Mouse (Mus musculus): Measurements from ENCODE around the gene Fahd1. TPM values are rescaled to one million over a fixed set of nuclear protein-coding genes. Genes with fewer than 3 reads are reported as not detected.

The Fahd1 gene
- 21.3 and 22.2 TPM in 2 replicates for polyA plus RNA-seq (2012; rRNA removed)

DNA sequence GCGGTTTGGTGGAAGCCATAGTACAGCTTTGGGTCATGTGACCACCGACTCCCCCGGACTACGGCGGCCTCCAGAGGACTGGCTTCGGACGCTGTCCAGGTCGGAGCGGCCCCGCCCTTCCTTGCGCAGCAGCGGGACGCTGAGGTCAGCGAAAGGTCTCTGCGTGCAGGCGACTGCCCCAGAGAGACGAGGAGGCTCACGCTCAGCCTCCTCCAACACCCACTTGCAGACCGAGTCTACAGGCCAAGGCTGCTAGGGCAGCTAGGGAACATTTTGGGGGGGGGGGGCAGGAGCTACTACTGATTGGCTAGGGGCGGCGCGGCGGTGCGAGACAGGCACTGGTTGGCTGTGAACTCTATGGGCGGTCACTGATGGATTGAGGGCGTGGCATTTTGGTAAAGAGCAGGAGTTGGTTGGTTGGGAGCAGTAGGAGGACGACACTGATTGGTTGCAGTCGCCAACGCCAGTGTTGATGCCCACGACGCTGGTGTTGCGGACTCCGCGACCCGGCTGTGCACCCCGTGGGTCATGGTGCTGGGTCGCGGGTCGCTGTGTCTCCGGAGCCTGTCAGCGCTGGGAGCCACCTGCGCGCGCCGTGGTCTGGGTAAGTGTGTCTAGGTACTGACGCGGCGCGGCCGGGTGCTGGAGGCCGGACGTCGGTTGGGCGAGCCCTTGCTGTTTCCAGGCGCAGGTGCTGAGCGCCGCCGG lies at the start of gene Fahd1:
Gene Fahd1 (minus strand): TSS at position 300 of the 708 bp plus-strand sequence.

DNA sequence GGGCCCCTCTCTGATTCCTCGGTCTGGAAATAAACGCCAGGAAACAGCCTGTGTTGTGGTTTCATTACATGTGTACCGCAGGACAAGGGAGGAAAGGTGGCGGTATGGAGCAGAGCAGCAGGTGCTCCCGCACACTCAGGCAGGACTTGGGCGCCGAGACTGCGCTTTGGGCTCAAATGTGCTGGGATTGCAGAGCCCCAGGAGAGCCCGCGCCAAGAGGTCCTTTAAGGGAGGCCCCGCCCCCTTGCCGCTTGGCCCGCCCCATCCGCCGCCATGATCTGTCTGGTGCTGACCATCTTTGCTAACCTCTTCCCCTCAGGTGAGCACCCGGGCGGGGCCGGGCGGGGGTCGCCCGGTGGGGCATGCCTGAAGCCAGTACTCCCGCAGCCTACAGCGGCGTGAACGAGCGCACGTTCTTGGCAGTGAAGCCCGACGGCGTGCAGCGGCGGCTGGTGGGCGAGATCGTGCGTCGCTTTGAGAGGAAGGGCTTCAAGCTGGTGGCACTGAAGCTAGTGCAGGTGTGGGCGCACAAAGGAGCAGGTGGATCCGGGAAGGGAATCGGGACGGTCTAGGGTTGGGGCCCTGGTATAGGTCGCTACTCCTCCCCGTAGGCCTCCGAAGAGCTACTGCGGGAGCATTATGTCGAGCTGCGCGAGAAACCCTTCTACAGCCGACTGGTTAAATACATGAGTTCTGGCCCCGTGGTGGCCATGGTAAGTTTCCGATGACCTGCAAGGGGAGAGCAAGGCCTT lies 46.3 kb upstream of the Fahd1 start, which contains the start of gene Nme3:
Gene Nme3 (plus strand): TSS at position 260 of the 752 bp plus-strand sequence.

DNA sequence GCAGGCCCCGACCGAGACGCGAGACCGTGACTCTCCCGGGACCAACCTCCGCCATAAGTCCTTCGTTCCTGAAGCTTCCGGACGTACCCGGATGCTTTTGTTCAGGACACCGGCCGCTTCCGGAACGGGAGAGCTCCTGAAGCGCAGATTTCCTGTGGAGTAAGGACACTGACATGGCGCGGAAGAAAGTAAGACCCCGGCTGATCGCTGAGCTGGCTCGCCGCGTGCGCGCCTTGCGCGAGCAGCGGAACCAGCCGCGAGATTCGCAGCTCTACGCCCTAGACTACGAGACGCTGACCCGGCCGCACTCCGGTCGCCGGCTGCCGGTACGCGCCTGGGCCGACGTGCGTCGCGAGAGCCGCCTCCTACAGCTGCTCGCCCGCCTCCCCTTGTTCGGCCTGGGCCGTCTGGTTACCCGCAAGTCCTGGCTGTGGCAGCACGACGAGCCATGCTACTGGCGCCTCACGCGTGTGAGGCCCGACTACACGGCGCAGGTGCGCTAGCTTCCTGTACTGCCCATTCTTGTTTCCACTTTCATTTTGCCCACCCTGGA lies 44.9 kb upstream of the Fahd1 start, which contains the start of the genes Eme2 and Mrps34:
Gene Eme2 (minus strand): TSS at position 93 of the 553 bp plus-strand sequence.
Gene Mrps34 (plus strand): TSS at position 122 of the 553 bp plus-strand sequence.

DNA sequence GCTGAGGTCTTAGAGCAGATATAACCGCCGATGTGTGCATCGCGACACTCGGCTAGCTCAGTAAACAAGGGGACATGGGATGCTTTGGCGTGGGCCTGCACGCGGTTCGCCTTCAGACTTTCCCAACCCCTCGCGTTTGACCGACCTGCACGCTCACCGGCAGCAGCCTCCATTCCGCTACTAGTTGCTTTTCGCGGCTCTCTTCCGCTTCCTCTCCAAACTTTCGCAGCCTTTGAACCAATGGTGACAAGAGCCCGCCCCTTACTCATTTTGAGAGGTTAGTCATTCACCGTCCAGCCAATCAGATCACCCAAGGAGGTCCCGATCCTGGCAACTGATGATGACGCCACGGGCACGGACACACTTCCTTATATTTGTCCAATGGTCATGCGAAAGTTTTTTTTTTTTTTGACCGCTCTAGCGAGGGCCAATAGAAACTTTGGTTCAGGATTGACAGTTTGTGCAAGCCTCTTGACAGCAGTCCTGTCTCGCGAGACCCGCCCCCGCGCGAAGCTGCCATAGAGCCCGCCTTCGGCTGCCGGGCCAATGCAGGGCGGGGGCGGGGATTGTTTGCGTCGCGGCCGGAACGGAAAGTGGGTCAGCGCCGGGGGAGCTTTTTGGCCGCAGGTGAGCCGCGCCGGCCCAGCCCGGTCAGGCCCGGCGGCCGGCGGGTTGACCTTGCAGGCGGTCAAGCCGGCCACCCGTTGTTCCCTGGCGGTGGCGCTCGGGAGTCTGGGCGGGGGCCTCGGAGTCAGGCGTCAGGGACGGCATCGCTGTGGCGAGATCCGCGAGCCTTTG lies 36.2 kb upstream of the Fahd1 start, which contains the start of the genes Nubp2 and Spsb3:
Gene Nubp2 (minus strand): TSS at position 216 of the 798 bp plus-strand sequence.
Gene Spsb3 (plus strand): TSS at position 510 of the 798 bp plus-strand sequence.

DNA sequence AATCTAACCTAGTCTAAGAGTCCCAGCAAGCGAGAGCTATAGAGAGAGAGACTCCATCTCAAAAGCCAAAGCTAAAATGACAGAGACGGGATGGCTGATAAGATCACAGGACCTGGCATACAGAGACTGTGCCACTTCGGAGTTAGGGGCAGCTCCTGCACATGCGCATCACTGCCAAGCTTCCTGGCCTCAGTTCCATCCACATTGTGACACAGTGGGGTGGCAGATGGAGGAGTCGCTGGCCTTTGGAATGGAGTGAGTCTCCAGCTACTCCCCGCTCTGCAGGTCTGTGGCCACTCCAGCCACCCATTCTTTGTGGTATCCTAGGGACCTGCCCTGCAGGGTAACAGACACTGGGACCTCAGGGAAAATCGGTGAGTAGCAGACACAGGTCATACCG lies 15.6 kb upstream of the Fahd1 start, which contains the start of gene Igfals:
Gene Igfals (plus strand): TSS at position 222 of the 400 bp plus-strand sequence.

DNA sequence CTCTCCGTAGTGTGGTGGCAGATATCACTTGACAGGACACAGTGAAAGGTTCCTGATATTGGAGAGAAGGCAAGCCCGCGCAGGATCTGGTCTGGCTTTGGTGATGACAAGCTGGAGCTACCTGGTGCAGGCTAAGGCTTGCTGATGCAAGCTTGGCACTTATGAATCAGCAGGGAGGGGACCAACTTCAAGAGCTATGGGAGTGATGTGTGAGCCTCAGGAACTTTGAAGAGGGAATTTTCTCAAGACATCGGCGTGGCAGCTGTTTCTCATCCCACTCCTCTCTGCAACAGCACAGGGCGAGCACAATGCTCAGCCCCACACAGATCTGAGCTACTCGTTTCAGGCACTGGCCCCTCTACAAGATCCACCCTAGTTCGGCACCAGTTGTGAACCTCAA lies 10.3 kb downstream of the Fahd1 start, which contains the start of gene Hagh:
Gene Hagh (plus strand): TSS at position 302 of the 400 bp plus-strand sequence.

DNA sequence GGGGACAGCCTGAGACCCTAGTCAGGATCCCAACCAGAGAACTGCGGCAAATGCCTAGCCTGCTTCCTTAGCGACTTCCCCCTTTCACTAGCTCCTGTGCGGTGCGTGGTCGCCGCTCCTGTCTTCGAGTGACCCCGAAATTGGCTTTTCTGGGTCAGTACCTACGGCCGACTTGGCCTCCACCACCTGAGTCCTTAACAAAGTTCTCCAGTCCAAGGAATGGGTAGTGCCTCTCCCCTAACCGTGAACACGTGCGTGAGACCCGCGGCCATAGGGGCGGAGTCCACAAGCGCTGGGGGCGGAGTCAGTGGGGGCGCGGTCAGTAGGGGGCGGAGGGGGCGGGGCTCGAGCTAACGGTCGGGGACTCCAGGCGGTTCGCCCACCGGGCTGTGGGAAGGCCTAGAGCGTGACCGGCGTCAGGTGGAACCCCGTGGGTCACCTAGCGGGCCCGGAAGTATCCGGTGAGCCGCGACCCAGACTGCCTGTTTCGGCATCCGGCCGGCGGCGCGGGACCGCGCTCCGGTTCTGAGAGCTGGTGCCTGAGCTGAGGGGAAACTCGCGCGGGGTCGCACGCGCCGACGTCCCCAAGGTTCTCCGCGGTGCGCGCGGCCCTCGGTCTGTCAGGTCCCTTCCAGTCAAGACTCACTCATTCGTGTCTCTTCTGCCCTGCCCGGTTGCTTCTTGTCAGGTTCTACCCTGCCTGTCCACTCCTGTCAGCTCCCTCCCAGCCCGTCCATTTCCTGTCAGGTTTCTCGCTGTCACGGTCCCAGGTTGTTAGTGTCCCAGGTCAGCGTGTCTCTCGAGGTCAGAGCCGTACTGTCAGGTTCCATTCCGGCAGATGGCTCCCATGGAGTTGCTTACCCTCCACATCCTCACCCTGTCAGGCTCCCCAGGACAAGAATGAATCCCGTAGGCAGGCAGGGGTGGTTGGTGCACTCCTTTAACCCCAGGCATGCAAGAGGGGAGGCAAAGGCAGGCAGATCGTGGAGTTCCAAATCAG lies 45.9 kb downstream of the Fahd1 start, which contains the start of gene Meiob:
Gene Meiob (plus strand): TSS at position 338 of the 1,000 bp plus-strand sequence.

Other genes starting within 250 kb of the Fahd1 start
- 18.2 and 20.5 TPM in 2 replicates for gene Tsc2, start 217.7 kb downstream of the Fahd1 start, polyA plus RNA-seq (2012; rRNA removed)
- gene Nthl1, start 217.7 kb downstream of the Fahd1 start, polyA plus RNA-seq (2012; rRNA removed) = 6.4 TPM in 2 replicates
- 5.4 and 5.8 TPM in 2 replicates for gene Slc9a3r2, start 200.0 kb downstream of the Fahd1 start, polyA plus RNA-seq (2012; rRNA removed)
- gene Npw, start 191.9 kb downstream of the Fahd1 start, polyA plus RNA-seq (2012; rRNA removed) = 0.18 and 0.27 TPM in 2 replicates
- gene Zfp598, start 180.7 kb downstream of the Fahd1 start, polyA plus RNA-seq (2012; rRNA removed) = 20.9 and 23.8 TPM in 2 replicates
- 0.05 and 0.06 TPM in 2 replicates for gene Syngr3, start 160.4 kb downstream of the Fahd1 start, polyA plus RNA-seq (2012; rRNA removed)
- gene Gfer, start 154.2 kb downstream of the Fahd1 start, polyA plus RNA-seq (2012; rRNA removed) = 18.1 and 19.5 TPM in 2 replicates
- gene Noxo1, start 154.1 kb downstream of the Fahd1 start, polyA plus RNA-seq (2012; rRNA removed) = 0.66 and 0.81 TPM in 2 replicates
- gene Tbl3, start 142.7 kb downstream of the Fahd1 start, polyA plus RNA-seq (2012; rRNA removed) = 24.4 and 29.3 TPM in 2 replicates
- 0.32 and 0.33 TPM in 2 replicates for gene Rnf151, start 132.3 kb downstream of the Fahd1 start, polyA plus RNA-seq (2012; rRNA removed)
- gene Rps2, start 132.2 kb downstream of the Fahd1 start, polyA plus RNA-seq (2012; rRNA removed) = 2,079 and 2,282 TPM in 2 replicates
- gene Ndufb10, start 125.9 kb downstream of the Fahd1 start, polyA plus RNA-seq (2012; rRNA removed) = 166 and 170 TPM in 2 replicates
- gene Rpl3l, start 122.5 kb downstream of the Fahd1 start, polyA plus RNA-seq (2012; rRNA removed) = not detected in 2 replicates
- 20.9 and 25.8 TPM in 2 replicates for gene Msrb1, start 113.7 kb downstream of the Fahd1 start, polyA plus RNA-seq (2012; rRNA removed)
- not detected in 2 replicates for gene Hs3st6, start 97.4 kb downstream of the Fahd1 start, polyA plus RNA-seq (2012; rRNA removed)
- gene Meiob, start 46.1 kb downstream of the Fahd1 start, polyA plus RNA-seq (2012; rRNA removed) = 0.71 and 0.81 TPM in 2 replicates
- gene Hagh, start 10.2 kb downstream of the Fahd1 start, polyA plus RNA-seq (2012; rRNA removed) = 56.3 and 67.1 TPM in 2 replicates
- gene Igfals, start 15.6 kb upstream of the Fahd1 start, polyA plus RNA-seq (2012; rRNA removed) = 3.2 and 3.9 TPM in 2 replicates
- 23.3 and 35.0 TPM in 2 replicates for gene Nubp2, start 36.0 kb upstream of the Fahd1 start, polyA plus RNA-seq (2012; rRNA removed)
- 22.9 and 27.5 TPM in 2 replicates for gene Spsb3, start 36.3 kb upstream of the Fahd1 start, polyA plus RNA-seq (2012; rRNA removed)
- 7.7 and 8.7 TPM in 2 replicates for gene Eme2, start 44.7 kb upstream of the Fahd1 start, polyA plus RNA-seq (2012; rRNA removed)
- 44.0 and 47.7 TPM in 2 replicates for gene Mrps34, start 44.8 kb upstream of the Fahd1 start, polyA plus RNA-seq (2012; rRNA removed)
- 47.2 and 54.4 TPM in 2 replicates for gene Nme3, start 46.1 kb upstream of the Fahd1 start, polyA plus RNA-seq (2012; rRNA removed)
- gene Mapk8ip3, start 86.6 kb upstream of the Fahd1 start, polyA plus RNA-seq (2012; rRNA removed) = 29.7 and 32.2 TPM in 2 replicates
- 23.3 and 28.1 TPM in 2 replicates for gene Jpt2, start 110.3 kb upstream of the Fahd1 start, polyA plus RNA-seq (2012; rRNA removed)
- gene Cramp1l, start 165.4 kb upstream of the Fahd1 start, polyA plus RNA-seq (2012; rRNA removed) = 7.1 and 8.3 TPM in 2 replicates
- gene Ift140, start 165.7 kb upstream of the Fahd1 start, polyA plus RNA-seq (2012; rRNA removed) = 54.0 and 61.2 TPM in 2 replicates
- 2.4 and 3.1 TPM in 2 replicates for gene Tmem204, start 233.2 kb upstream of the Fahd1 start, polyA plus RNA-seq (2012; rRNA removed)

Measured in liver, embryonic 14 days (tissue).